Mouse (Mus musculus): ENCODE measurements at regions not wholly inside any gene's neighbourhood (a gene's known extent, or its start where the extent isn't known, plus 50 kb on each side); places are given as distances from the start of the nearest gene placed in this dataset.

GRCm38 (mm10) chr7:136814751-136815150, 79.7 kb upstream of the Mgmt start:
- Histone ChIP-seq H3K27ac (ENCODE audit: low read depth) (no peak overlapping the region), H3K36me3 (ENCODE audit: control insufficient read depth, insufficient read depth, low read length) (no peaks in the 10 kb centered on the region), H3K4me3 (ENCODE audit: low read depth, low read length) (no peak overlapping the region), H3K9me3 (ENCODE audit: control insufficient read depth, low read length) (no peaks in the 10 kb centered on the region), H3K27me3 (replicated peaks; ENCODE audit: control insufficient read depth, insufficient read depth, low read length) (no peaks in the 10 kb centered on the region), H3K4me2 (ENCODE audit: low read length) (no peak overlapping the region), H3K9ac (ENCODE audit: low read length) (no peak overlapping the region), H3K4me1 (replicated peaks; ENCODE audit: control insufficient read depth, insufficient read depth, low read length) (no peaks in the 10 kb centered on the region)
- DNase-seq (ENCODE audit: low spot score) (no peak), ATAC-seq (replicated peaks; ENCODE audit: low FRiP score, low TSS enrichment, low read depth) (no peak)
- 71% methylated on average over 6 of the region's 6 CpGs for WGBS

GRCm38 (mm10) chr7:136820291-136820690, 74.1 kb upstream of the Mgmt start:
- Histone ChIP-seq H3K27me3 (replicated peaks; ENCODE audit: control insufficient read depth, insufficient read depth, low read length) (peaks cover 2% of the 10 kb centered on the region; the same call in 1 of the 2 replicates), H3K4me2 (ENCODE audit: low read length) (no peak overlapping the region), H3K36me3 (ENCODE audit: control insufficient read depth, insufficient read depth, low read length) (no peaks in the 10 kb centered on the region), H3K4me3 (ENCODE audit: low read depth, low read length) (no peak overlapping the region), H3K27ac (ENCODE audit: low read depth) (no peak overlapping the region), H3K4me1 (replicated peaks; ENCODE audit: control insufficient read depth, insufficient read depth, low read length) (0 out of 2 replicates have a peak, but pooled peaks cover 1% of the 10 kb centered on the region), H3K9me3 (ENCODE audit: control insufficient read depth, low read length) (no peaks in the 10 kb centered on the region), H3K9ac (ENCODE audit: low read length) (no peak overlapping the region)
- WGBS, result 53% methylated on average over 4 of the region's 4 CpGs
- ATAC-seq (replicated peaks; ENCODE audit: low FRiP score, low TSS enrichment, low read depth), result no peak
- DNase-seq (ENCODE audit: low spot score), result no peak

- Histone ChIP-seq H3K27me3 (replicated peaks; ENCODE audit: control insufficient read depth, insufficient read depth, low read length) (peaks cover 7% of the 10 kb centered on the region; the same call in 1 of the 2 replicates), H3K36me3 (ENCODE audit: control insufficient read depth, insufficient read depth, low read length) (no peaks in the 10 kb centered on the region), H3K4me1 (replicated peaks; ENCODE audit: control insufficient read depth, insufficient read depth, low read length) (peaks cover 2% of the 10 kb centered on the region; the same call in 1 of the 2 replicates), H3K27ac (ENCODE audit: low read depth) (no peak overlapping the region), H3K4me3 (ENCODE audit: low read depth, low read length) (no peak overlapping the region), H3K4me2 (ENCODE audit: low read length) (peak overlapping the region; percentile 30; the same call in 1 of the 2 replicates), H3K9me3 (ENCODE audit: control insufficient read depth, low read length) (no peaks in the 10 kb centered on the region), H3K9ac (ENCODE audit: low read length) (no peak overlapping the region)
- WGBS, result 25% methylated on average over 16 of the region's 16 CpGs
- no peak for DNase-seq (ENCODE audit: low spot score)
- ATAC-seq (replicated peaks; ENCODE audit: low FRiP score, low TSS enrichment, low read depth), result no peak
These were observed 68.8 kb upstream of the Mgmt start for GRCm38 (mm10) chr7:136825647-136826046.

DNA sequence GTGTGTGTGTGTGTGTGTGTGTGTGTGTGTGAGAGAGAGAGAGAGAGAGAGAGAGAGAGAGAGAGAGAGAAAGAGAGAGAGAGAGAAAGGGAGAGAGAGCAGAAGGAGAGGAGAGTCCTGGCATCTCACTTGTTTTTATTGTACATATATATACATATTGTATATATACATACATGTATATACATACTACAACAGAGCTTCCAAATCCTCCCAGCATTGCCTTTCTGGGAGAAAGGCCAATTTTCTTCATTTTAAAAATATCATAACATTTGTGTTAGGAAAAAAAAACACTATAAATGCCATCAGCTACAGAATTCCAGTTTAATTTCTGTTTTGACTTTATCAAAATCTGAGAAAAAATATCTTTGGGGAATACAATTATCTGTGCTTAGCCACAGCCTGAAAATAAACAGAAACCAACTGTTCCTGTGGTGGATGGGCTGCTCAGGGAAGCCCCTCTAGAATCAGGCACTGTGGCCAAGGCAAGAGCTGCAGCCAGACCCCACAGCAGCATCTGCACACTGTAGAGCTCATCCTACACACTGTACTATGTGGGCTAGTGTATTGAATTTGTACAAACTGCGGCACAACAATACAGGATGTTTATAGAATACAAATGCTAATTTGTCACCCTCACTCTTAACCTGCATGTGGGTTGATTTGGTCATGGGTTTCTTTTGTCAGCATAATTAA, 64.6 kb upstream of the Mgmt start:
- WGBS, result 69% methylated on average over 1 of the region's 1 CpGs
- no peak for ATAC-seq (replicated peaks; ENCODE audit: low FRiP score, low TSS enrichment, low read depth)
- Histone ChIP-seq H3K27me3 (replicated peaks; ENCODE audit: control insufficient read depth, insufficient read depth, low read length) (peaks cover 5% of the 10 kb centered on the region; the same call in 1 of the 2 replicates), H3K27ac (ENCODE audit: low read depth) (no peak overlapping the region), H3K36me3 (ENCODE audit: control insufficient read depth, insufficient read depth, low read length) (no peaks in the 10 kb centered on the region), H3K4me2 (ENCODE audit: low read length) (no peak overlapping the region), H3K9ac (ENCODE audit: low read length) (no peak overlapping the region), H3K4me1 (replicated peaks; ENCODE audit: control insufficient read depth, insufficient read depth, low read length) (peaks cover 2% of the 10 kb centered on the region; the same call in 1 of the 2 replicates), H3K9me3 (ENCODE audit: control insufficient read depth, low read length) (no peaks in the 10 kb centered on the region), H3K4me3 (ENCODE audit: low read depth, low read length) (no peak overlapping the region)
- DNase-seq (ENCODE audit: low spot score), result no peak

DNA sequence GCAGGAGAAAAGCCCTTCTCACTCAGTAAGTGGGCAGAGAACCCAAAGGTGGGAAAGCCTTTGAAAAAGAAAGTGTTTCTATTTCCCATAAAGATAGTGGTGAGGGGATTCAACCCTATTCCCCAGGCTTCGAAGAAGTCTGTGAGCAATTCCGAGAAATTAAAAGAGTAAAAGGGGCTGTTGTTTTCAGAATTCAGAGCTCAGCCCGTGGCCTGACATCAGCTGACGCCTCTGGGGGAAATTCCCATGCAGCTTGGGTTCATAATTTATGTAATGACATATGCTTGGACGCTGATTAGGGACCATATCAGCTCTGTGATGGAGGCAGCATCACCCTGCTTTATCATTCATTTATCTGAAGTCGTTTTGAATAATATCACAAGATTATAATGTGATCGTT, 62.0 kb upstream of the Mgmt start:
- Histone ChIP-seq H3K9me3 (ENCODE audit: control insufficient read depth, low read length) (no peaks in the 10 kb centered on the region), H3K4me2 (ENCODE audit: low read length) (no peak overlapping the region), H3K36me3 (ENCODE audit: control insufficient read depth, insufficient read depth, low read length) (no peaks in the 10 kb centered on the region), H3K4me3 (ENCODE audit: low read depth, low read length) (no peak overlapping the region), H3K27ac (ENCODE audit: low read depth) (no peak overlapping the region), H3K4me1 (replicated peaks; ENCODE audit: control insufficient read depth, insufficient read depth, low read length) (no peaks in the 10 kb centered on the region; the same call in 1 of the 2 replicates), H3K9ac (ENCODE audit: low read length) (no peak overlapping the region), H3K27me3 (replicated peaks; ENCODE audit: control insufficient read depth, insufficient read depth, low read length) (no peaks in the 10 kb centered on the region)
- DNase-seq (ENCODE audit: low spot score) (no peak), ATAC-seq (replicated peaks; ENCODE audit: low FRiP score, low TSS enrichment, low read depth) (no peak)
- 78% methylated on average over 7 of the region's 7 CpGs for WGBS

- no peak for DNase-seq (ENCODE audit: low spot score)
- no peak overlapping the region for H3K4me3 ChIP-seq (ENCODE audit: low read depth, low read length)
- ATAC-seq (replicated peaks; ENCODE audit: low FRiP score, low TSS enrichment, low read depth), result no peak
- no peaks in the 10 kb centered on the region for H3K27me3 ChIP-seq (replicated peaks; ENCODE audit: control insufficient read depth, insufficient read depth, low read length)
- H3K27ac ChIP-seq (ENCODE audit: low read depth), result 0 out of 2 replicates have a peak overlapping the region, but pooled peaks have one; percentile 16
- H3K36me3 ChIP-seq (ENCODE audit: control insufficient read depth, insufficient read depth, low read length), result no peaks in the 10 kb centered on the region
- no peaks in the 10 kb centered on the region for H3K9me3 ChIP-seq (ENCODE audit: control insufficient read depth, low read length)
- 65% methylated on average over 5 of the region's 5 CpGs for WGBS
- no peak overlapping the region for H3K9ac ChIP-seq (ENCODE audit: low read length)
- no peak overlapping the region for H3K4me2 ChIP-seq (ENCODE audit: low read length)
- peaks cover 19% of the 10 kb centered on the region for H3K4me1 ChIP-seq (replicated peaks; ENCODE audit: control insufficient read depth, insufficient read depth, low read length)
These were observed 55.4 kb upstream of the Mgmt start for GRCm38 (mm10) chr7:136838971-136839370.

DNA sequence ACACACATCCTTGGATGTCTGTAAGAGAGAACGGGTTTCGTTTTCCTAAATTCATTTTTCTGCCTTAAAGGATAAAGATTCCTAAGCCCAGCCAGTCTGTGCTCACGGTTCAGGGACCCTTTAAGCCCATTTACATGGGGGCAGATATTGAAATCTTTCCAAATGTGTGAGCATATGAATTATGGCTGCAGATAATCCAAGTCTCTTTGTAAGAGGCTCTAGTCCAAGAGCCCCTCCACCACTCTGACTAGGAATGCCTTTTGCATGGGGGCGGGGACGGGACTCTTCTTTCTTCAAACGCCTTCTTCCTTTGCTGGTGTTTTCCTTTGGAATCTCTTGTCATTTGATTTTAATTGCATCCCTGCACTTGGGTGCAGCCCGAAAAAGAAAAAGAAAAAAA, 54.2 kb upstream of the Mgmt start:
- Histone ChIP-seq H3K36me3 (ENCODE audit: control insufficient read depth, insufficient read depth, low read length) (no peaks in the 10 kb centered on the region), H3K27ac (ENCODE audit: low read depth) (no peak overlapping the region), H3K4me3 (ENCODE audit: low read depth, low read length) (no peak overlapping the region), H3K9me3 (ENCODE audit: control insufficient read depth, low read length) (no peaks in the 10 kb centered on the region), H3K27me3 (replicated peaks; ENCODE audit: control insufficient read depth, insufficient read depth, low read length) (no peaks in the 10 kb centered on the region), H3K9ac (ENCODE audit: low read length) (no peak overlapping the region), H3K4me2 (ENCODE audit: low read length) (no peak overlapping the region), H3K4me1 (replicated peaks; ENCODE audit: control insufficient read depth, insufficient read depth, low read length) (peaks cover 19% of the 10 kb centered on the region)
- ATAC-seq (replicated peaks; ENCODE audit: low FRiP score, low TSS enrichment, low read depth), result no peak
- no peak for DNase-seq (ENCODE audit: low spot score)
- 58% methylated on average over 7 of the region's 7 CpGs for WGBS

DNA sequence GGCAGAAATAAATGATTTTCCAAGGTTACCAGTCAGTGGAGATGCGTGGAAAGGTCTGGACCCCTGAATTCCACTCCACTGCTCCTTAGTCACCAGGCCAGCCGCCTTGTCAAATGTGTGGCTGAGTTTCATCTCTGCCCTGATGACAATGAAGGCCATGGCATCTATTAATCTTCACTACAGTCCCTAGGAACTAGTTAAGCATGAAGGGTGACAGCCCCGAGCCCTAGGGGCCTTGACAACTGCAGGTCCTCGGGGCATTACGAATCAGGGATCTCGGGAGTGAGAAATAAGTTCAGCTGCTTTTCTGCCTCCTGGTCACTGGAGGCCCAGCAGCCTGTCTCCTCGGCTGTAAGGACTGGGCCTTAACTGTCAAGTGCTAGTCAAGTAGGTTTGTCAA, 51.7 kb upstream of the Mgmt start:
- no peak for ATAC-seq (replicated peaks; ENCODE audit: low FRiP score, low TSS enrichment, low read depth)
- Histone ChIP-seq H3K4me1 (replicated peaks; ENCODE audit: control insufficient read depth, insufficient read depth, low read length) (peaks cover 26% of the 10 kb centered on the region), H3K4me2 (ENCODE audit: low read length) (no peak overlapping the region), H3K9ac (ENCODE audit: low read length) (no peak overlapping the region), H3K27ac (ENCODE audit: low read depth) (no peak overlapping the region), H3K36me3 (ENCODE audit: control insufficient read depth, insufficient read depth, low read length) (no peaks in the 10 kb centered on the region), H3K9me3 (ENCODE audit: control insufficient read depth, low read length) (no peaks in the 10 kb centered on the region), H3K27me3 (replicated peaks; ENCODE audit: control insufficient read depth, insufficient read depth, low read length) (no peaks in the 10 kb centered on the region), H3K4me3 (ENCODE audit: low read depth, low read length) (no peak overlapping the region)
- WGBS, result 83% methylated on average over 7 of the region's 7 CpGs
- no peak for DNase-seq (ENCODE audit: low spot score)

DNA sequence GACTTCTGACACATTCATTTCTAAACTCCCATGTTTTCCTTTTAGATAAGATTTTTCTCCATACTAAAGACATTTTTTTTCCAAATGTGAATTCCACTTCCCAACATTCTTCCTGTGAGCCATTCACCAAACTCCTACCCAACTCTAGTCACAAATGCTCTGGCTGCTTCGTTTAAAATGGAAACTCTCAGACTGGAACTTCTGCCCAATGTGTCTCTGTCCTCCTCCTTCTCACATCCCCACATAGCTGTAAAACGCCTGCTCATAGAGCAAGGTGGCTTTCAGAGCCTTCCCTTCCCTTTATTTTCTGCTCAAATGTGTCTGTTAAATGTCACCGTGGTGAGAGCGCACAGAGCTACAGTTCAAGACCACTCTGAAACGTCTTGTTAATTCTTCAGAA, 50.1 kb upstream of the Mgmt start:
- Histone ChIP-seq H3K9me3 (ENCODE audit: control insufficient read depth, low read length) (no peaks in the 10 kb centered on the region), H3K4me1 (replicated peaks; ENCODE audit: control insufficient read depth, insufficient read depth, low read length) (peaks cover 22% of the 10 kb centered on the region), H3K27ac (ENCODE audit: low read depth) (0 out of 2 replicates have a peak overlapping the region, but pooled peaks have one; percentile 5), H3K4me2 (ENCODE audit: low read length) (no peak overlapping the region), H3K36me3 (ENCODE audit: control insufficient read depth, insufficient read depth, low read length) (no peaks in the 10 kb centered on the region), H3K9ac (ENCODE audit: low read length) (no peak overlapping the region), H3K27me3 (replicated peaks; ENCODE audit: control insufficient read depth, insufficient read depth, low read length) (no peaks in the 10 kb centered on the region), H3K4me3 (ENCODE audit: low read depth, low read length) (no peak overlapping the region)
- ATAC-seq (replicated peaks; ENCODE audit: low FRiP score, low TSS enrichment, low read depth) (no peak), DNase-seq (ENCODE audit: low spot score) (no peak)
- WGBS, result 19% methylated on average over 5 of the region's 5 CpGs

All from intestine, embryonic 14.5 days (tissue).